Mouse (Mus musculus) cerebellum, postnatal 14 days (tissue): Measurements from ENCODE around the gene Rtl10.
A peak's percentile ranks its signal among the peaks of the same experiment; 100 is the strongest.
"Not testable (repeated sequence)": the region's sequence is repeated elsewhere in the genome, so short reads cannot be mapped to it uniquely, and the experiment has no call there.

Experiments used
- DNase-seq, 2 experiments: peaks; one replicate each; pipeline ENCODE4 v3.0.0; 2021; ENCODE audit warnings: mixed read lengths in 2 of 2

Rtl10 gene

DNA sequence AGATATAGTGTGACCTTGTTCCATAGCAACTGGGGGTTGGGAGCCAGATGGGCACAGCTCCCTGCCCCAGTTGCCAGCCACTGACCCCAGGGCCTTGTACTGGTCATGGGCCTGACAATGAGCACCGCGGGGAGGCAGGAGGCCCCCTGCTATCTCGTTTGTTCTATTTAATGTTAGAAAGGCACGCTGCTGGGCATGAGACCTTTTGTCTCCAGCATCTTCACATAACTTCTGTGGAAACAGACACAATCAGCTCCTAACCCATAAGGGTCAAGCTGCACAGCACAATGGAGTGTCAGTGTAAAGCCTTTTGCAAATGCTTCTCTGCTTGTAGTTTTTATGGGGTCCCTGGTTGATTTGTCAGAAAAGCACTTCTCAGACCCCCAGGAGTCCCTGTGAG lies 14.3 kb upstream of the Rtl10 start:
- no peak for DNase-seq

DNA sequence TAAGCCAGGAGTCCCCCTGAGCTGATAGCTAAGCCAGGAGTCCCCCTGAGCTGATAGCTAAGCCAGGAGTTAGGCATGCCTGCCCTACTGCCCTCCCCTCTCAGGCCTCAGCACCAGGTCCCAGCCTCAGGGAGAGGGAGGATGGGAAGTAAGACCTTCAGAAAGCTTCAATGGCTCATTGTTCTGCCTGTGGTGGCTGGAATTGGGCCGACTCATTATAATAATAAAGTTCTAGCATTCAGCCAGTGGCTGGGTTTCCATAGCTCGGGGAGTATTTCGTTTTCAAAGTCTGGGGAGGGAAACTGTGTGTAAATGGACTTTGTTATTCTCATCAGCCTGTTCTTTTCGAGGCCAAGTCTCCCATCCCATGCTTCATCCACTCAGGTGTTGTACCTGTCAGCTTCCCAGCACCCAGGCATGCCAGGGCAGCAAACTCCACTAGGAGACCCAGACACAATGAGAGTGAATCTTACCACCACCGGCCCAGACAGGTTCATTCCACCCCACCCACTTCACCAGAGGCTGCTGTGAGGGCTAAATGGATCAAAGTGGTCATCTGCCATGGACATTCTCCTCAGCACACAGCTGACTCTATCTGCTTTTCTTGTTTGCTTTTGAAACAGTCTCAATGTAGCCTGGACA lies 13.8 kb upstream of the Rtl10 start:
- no peak for DNase-seq

- no peak for DNase-seq
Observed at GRCm38 (mm10) chr16:18486126-18486525, 12.6 kb upstream of the Rtl10 start.

GRCm38 (mm10) chr16:18490281-18490680 lies 8.4 kb upstream of the Rtl10 start:
- no peak for DNase-seq

GRCm38 (mm10) chr16:18490894-18491293 lies 7.8 kb upstream of the Rtl10 start:
- DNase-seq: no peak

GRCm38 (mm10) chr16:18497865-18498515 lies 711 bp upstream of the Rtl10 start:
- peak in 1 of 2 experiments; percentile 62 for DNase-seq

- no peak for DNase-seq
Observed at GRCm38 (mm10) chr16:18498996-18499395, 295 bp downstream of the Rtl10 start.

GRCm38 (mm10) chr16:18501531-18501930 lies 2.8 kb downstream of the Rtl10 start:
- no peak for DNase-seq

DNA sequence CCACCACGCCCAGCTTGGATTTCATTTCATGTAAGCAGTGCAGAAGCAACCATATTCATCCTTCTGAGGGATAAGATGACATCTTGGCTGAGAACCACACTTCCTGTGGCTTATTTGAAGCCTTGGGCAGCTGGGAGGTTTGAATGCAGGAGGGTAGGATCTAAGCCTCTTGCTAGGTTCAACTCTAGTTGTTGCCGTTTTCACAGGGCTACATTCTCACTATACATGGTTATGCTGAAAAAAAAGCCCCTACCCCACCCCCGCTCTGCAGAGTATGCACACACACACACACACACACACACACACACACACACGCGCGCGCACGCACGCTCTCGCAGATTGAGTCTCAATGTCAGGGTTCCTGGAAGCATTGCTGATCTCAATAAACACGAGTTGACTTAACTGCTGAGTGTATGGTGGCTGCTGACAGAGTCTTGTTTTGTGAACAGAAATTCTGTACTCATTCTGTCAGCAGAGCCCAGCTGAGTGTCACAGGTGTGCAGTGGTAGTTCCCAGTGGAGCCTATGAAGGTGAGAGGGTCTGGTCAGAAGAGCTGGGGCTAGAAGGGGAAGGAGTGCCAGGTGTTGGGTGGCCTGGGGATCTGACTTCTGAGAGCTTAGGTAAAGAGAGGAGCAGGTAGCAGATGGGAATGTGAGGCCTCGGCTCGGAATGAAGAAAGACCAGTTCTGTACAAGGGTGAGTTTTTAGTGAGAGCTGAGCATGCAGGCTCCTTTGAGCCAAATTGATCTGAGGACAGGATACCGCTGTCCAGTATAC lies 5.1 kb downstream of the Rtl10 start:
- DNase-seq: no peak

- no peak for DNase-seq
Observed at GRCm38 (mm10) chr16:18506524-18507199, 8.0 kb downstream of the Rtl10 start.

DNA sequence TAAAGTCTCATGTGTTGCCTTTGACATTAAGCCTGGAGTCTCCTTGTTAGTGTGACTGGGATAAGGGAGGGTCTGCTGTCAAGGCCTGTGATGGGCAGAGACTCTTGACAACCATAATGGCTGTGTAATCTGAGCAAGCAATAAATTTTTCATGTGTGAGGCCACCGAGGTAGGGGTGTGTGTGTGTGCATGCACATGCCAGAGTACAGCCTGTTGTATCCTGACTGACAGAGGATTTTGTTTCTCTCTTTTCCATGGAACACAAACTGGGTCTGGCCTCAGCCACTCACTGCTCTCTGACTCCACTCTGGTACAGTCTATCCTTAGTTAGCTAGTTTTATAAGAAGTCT lies 8.5 kb downstream of the Rtl10 start:
- no peak for DNase-seq

- no peak for DNase-seq
Observed at GRCm38 (mm10) chr16:18511741-18512140, 13.0 kb downstream of the Rtl10 start.

GRCm38 (mm10) chr16:18513508-18513907 lies 14.8 kb downstream of the Rtl10 start:
- DNase-seq: no peak

GRCm38 (mm10) chr16:18518091-18518490 lies 19.4 kb downstream of the Rtl10 start:
- peak in 1 of 2 experiments; percentile 43 for DNase-seq

- DNase-seq: no peak
Observed at GRCm38 (mm10) chr16:18523563-18524245, 25.0 kb downstream of the Rtl10 start.

GRCm38 (mm10) chr16:18528656-18529055 lies 30.0 kb downstream of the Rtl10 start:
- no peak for DNase-seq

- DNase-seq: not testable (repeated sequence)
Observed at GRCm38 (mm10) chr16:18533061-18533460, 34.4 kb downstream of the Rtl10 start.

DNA sequence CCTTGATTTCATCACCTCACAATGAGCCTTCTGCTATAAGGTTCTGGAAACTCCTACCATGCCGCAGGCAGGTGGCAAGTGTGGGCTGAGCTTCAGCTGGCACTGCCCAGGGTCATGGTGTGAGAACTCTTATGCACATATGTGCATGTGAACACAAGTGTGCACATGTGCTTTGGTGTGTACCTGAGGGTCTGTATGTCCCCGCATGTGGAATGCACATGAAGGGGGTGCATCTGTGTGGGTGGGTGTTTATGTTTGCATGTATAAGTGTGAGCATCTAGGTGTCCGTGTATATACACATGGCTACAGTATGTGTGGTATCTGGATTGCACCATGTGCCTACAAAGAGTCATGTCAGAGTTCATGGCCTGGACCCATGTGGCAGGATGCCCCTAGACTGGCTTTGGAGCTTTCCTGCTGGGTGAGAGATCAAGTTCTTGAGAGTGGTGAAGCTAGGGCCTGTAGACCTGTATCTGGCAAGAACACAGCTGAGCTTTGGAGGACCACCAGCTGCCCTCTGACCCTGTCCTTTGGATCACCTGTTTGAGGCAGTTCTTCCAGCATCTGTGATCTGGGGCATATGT lies 38.8 kb downstream of the Rtl10 start:
- DNase-seq: no peak

- no peak for DNase-seq
Observed at GRCm38 (mm10) chr16:18539281-18539680, 40.6 kb downstream of the Rtl10 start.

DNA sequence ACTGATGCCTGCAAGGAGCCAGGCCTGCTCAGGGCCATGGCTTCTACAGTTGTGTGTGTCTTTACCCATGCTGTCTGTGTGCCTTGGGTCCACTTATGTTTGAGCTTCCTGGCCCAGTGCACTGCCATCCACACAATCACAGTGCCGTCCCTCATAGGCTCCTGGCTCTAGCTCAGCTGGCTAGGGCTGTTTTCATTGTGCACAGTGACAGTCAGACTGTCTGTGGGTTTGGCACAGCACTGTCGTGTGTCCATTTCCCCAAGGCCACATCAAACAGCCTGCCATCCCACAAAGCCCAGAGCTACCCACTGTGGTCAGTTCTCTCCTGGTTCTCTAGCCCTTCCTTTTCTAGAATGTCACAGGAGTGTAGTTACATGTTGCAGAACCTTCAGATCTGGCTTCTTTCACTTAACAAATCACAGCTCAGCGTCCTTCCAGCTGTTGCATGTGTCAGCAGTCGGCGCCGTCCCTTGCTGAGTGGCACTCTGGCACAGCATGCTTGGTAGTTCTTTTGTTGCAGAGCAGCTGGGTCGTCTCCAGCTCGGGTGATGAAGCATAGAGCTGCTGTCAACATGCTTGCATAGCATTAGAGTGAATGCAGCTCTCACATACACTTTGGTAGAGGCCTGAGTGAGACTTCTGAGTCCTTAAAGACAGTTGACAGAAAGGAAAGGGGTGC lies 44.6 kb downstream of the Rtl10 start:
- no peak for DNase-seq

DNA sequence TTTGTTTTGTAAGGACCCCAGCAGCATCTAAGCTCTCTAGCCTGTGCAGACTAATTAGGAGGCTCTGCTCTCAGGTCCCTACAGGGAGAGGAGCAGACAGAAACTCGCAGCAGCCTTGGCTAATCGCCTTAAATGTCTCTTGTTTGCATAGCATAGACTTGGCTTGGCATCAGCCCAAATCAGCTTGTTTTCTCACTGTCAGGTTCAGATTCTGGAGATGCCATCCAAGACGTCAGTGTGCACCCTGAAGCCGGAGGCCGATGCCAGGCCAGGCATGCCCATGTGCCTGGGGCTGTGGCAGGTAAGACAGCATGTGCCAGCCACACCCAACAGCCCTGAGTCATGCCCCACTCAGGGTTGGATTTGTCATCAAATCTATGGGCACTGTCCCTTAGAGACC lies 49.2 kb downstream of the Rtl10 start:
- peak in 1 of 2 experiments; percentile 20 for DNase-seq
